Mouse (Mus musculus): ENCODE measurements around the gene Gm13030.

DNA sequence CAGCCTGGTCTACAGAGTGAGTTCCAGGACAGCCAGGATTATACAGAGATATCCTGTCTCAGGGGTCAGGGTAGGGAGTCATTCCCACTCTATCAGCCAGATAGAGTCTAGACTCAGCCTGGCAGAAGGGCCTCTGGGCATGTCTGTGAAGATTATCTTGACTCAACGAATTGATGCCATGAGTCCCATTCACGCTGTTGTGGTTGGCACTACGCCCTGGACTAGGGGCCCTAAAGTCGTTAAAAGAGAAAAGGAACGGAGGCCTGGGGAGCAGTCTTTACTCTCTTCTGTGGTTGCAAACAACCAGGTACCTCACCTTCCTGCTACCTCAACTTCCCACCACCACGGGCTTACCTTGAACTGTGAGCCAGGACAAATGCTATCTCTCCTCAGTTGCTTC, 34.0 kb downstream of the Gm13030 start:
- TF ChIP-seq CEBPB (IDR thresholded peaks at IDR 0.05; ENCODE audit: insufficient read depth, poor library complexity, severe bottlenecking) (no peak), POLR2A (IDR thresholded peaks at IDR 0.05; ENCODE audit: insufficient read length, low read depth) (no peak), USF1 (IDR thresholded peaks at IDR 0.05; ENCODE audit: low read depth) (no peak), E2F4 (IDR thresholded peaks at IDR 0.05; ENCODE audit: insufficient read depth) (no peak), MAX (IDR thresholded peaks at IDR 0.05; ENCODE audit: low read depth) (no peak), POLR2AphosphoS2 (IDR thresholded peaks at IDR 0.05; ENCODE audit: insufficient read length, low read depth) (no peak), TCF12 (IDR thresholded peaks at IDR 0.05; ENCODE audit: insufficient read depth, poor library complexity, severe bottlenecking) (no peak), MYOD1 (IDR thresholded peaks at IDR 0.05; ENCODE audit: control insufficient read depth in 1 of 3, insufficient read length in 2 of 3, low read depth in 2 of 3) (no peak), SRF (IDR thresholded peaks at IDR 0.05; ENCODE audit: control insufficient read depth, insufficient read length, low read depth) (no peak), TCF3 (IDR thresholded peaks at IDR 0.05; ENCODE audit: insufficient read length, low read depth) (no peak), REST (IDR thresholded peaks at IDR 0.05; ENCODE audit: insufficient read depth, insufficient read length) (no peak), MYOG (IDR thresholded peaks at IDR 0.05; ENCODE audit: control insufficient read depth in 1 of 3, insufficient read depth in 1 of 3, insufficient read length in 2 of 3, low read depth in 2 of 3) (no peak)
